Mouse (Mus musculus) bone marrow, adult 2 months (tissue): ENCODE data around the gene Fam189a1.

Source experiments
- CTCF ChIP-seq: fragments of 200-500 bp; IDR thresholded peaks from 2 replicates; pipeline ENCODE4 v1.5.1; 2011; ENCODE audit warnings: low read length, control low read depth; ENCODE audit not compliant: control insufficient read depth, insufficient read depth
- POLR2A ChIP-seq: fragments of 200-500 bp; IDR thresholded peaks from 2 replicates; pipeline ENCODE4 v1.6.1; 2011; ENCODE audit warnings: low read depth, mild to moderate bottlenecking, control low read depth, low read length, borderline replicate concordance; ENCODE audit not compliant: control insufficient read depth

- no peak for TF ChIP-seq POLR2A
- TF ChIP-seq CTCF = no peak
Observed at GRCm38 (mm10) chr7:64753678-64754077, 402.7 kb downstream of the Fam189a1 start.
